In the genomic region with DNA sequence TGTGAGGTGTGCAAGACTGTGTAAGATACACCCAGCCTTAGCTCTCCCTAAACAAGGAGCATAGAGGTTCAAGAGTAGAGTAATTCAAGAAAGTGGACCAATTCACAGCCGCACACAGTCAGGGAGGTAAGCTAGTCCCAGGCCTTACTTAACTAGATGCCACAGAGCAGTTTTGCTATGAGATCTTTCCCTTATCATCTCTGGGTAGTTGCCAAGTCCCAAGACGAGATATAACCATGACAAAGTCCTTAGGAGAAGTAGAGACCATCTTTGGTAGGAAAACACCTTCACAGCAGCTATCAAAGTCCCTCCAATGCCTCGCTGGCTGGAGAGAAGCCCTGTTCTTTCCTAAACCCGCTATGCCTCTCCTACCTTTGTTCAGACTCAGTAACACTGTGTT, we compare ENCODE assay signal across 21 mouse cellular contexts. TPM values are rescaled to one million over a fixed set of nuclear protein-coding genes. Genes with fewer than 3 reads are reported as not detected.
DNase-seq lines count a peak whose midpoint lies in the region; ATAC-seq and TF ChIP-seq lines count a peak whose summit lies in the region.
"Had no signal": no experiment of that assay in that cellular context is flagged by ENCODE, and none has a peak within 500 bp of the region (broad histone marks: within the 10 kb centered on the region; RNA-seq: fewer than 3 reads in every experiment).

No protein-coding gene starts in this region.

- H3K4me3 ChIP-seq in liver, embryonic 12.5 days = no peak overlapping the region
- H3K4me3 ChIP-seq in liver, postnatal 0 days (ENCODE audit: low read depth, low read length) = no peak overlapping the region
- H3K4me3 ChIP-seq in MEL (ENCODE audit: control insufficient read depth in 1 of 2, insufficient read depth in 1 of 2, low read depth in 2 of 2, low read length in 2 of 2) = no peak overlapping the region
- H3K4me3 ChIP-seq in embryonic facial prominence, embryonic 10.5 days = no peak overlapping the region
- H3K4me3 ChIP-seq: embryonic facial prominence, embryonic 13.5 days; embryonic facial prominence, embryonic 15.5 days; erythroblast, embryonic 14.5 days; forebrain, embryonic 10.5 days; forebrain, embryonic 12.5 days had no signal

- no peak for TF ChIP-seq EP300 in liver, postnatal 0 days (IDR thresholded peaks at IDR 0.05; ENCODE audit: low read depth)
- peak; percentile 66 to 70; a peak in 3 of 4 replicates for TF ChIP-seq EP300 in MEL (IDR thresholded peaks at IDR 0.05; ENCODE audit: low read depth in 1 of 2, low read length in 2 of 2)

- ATAC-seq in liver, embryonic 12.5 days = no peak
- ATAC-seq in liver, postnatal 0 days = no peak
- ATAC-seq: activated CD4-positive, CD25-positive, alpha-beta regulatory T cell, adult 4 months; forebrain, embryonic 14.5 days; forebrain, embryonic 16.5 days; Patski had no signal

- no peak for TF ChIP-seq RAD21 in MEL (IDR thresholded peaks at IDR 0.05; ENCODE audit: low read depth, low read length)

- peaks cover under 1% of the 10 kb centered on the region; the same call in 1 of the 2 replicates for H3K79me2 ChIP-seq in MEL (ENCODE audit: control insufficient read depth, insufficient read depth, low read length, poor library complexity)

- no peaks in the 10 kb centered on the region for H3K27me3 ChIP-seq in liver, embryonic 12.5 days (replicated peaks)
- no peaks in the 10 kb centered on the region for H3K27me3 ChIP-seq in liver, postnatal 0 days (ENCODE audit: insufficient read depth, low read length)
- no peaks in the 10 kb centered on the region for H3K27me3 ChIP-seq in MEL (ENCODE audit: control insufficient read depth in 1 of 2, insufficient read depth in 2 of 2, low read length in 2 of 2)
- no peaks in the 10 kb centered on the region for H3K27me3 ChIP-seq in embryonic facial prominence, embryonic 10.5 days (replicated peaks; ENCODE audit: low read depth, poor library complexity, severe bottlenecking)
- H3K27me3 ChIP-seq: embryonic facial prominence, embryonic 15.5 days; forebrain, embryonic 12.5 days; Patski had no signal

- peak in 1 of 2 experiments; percentile 39; a peak in 1 of 4 replicates for TF ChIP-seq POLR2A in MEL (IDR thresholded peaks at IDR 0.05; ENCODE audit: control insufficient read depth in 1 of 2, insufficient read depth in 1 of 2, low read depth in 1 of 2, low read length in 2 of 2, poor library complexity in 1 of 2)

- 0 out of 2 replicates have a peak overlapping the region, but pooled peaks have one; percentile 5 for H3K27ac ChIP-seq in liver, embryonic 12.5 days
- H3K27ac ChIP-seq in liver, postnatal 0 days (ENCODE audit: low read depth) = no peak overlapping the region
- H3K27ac ChIP-seq in MEL (ENCODE audit: control insufficient read depth, low read depth, low read length) = peak overlapping the region; percentile 75
- 0 out of 2 replicates have a peak overlapping the region, but pooled peaks have one; percentile 7 for H3K27ac ChIP-seq in embryonic facial prominence, embryonic 10.5 days (replicated peaks)
- H3K27ac ChIP-seq: embryonic facial prominence, embryonic 13.5 days; embryonic facial prominence, embryonic 15.5 days; forebrain, embryonic 10.5 days; forebrain, embryonic 12.5 days had no signal

- TF ChIP-seq CTCF in liver, postnatal 0 days (IDR thresholded peaks at IDR 0.05; ENCODE audit: low read depth) = no peak
- TF ChIP-seq CTCF in MEL (IDR thresholded peaks at IDR 0.05 in 2 of 3, conservative IDR thresholded peaks at IDR 0.05 in 1 of 3; ENCODE audit: control insufficient read depth in 1 of 3, insufficient read depth in 1 of 3, low read depth in 2 of 3, low read length in 3 of 3, poor library complexity in 1 of 3, severe bottlenecking in 1 of 3) = no peak

- no peaks in the 10 kb centered on the region for H3K36me3 ChIP-seq in liver, embryonic 12.5 days
- no peaks in the 10 kb centered on the region for H3K36me3 ChIP-seq in liver, postnatal 0 days (replicated peaks; ENCODE audit: insufficient read depth, low read length)
- H3K36me3 ChIP-seq in MEL (ENCODE audit: control insufficient read depth in 1 of 2, insufficient read depth in 2 of 2, low read length in 2 of 2) = peaks cover 0 to 57% of the 10 kb centered on the region in 2 experiments; a peak in 2 of 4 replicates
- H3K36me3 ChIP-seq in embryonic facial prominence, embryonic 10.5 days (replicated peaks) = no peaks in the 10 kb centered on the region
- H3K36me3 ChIP-seq: embryonic facial prominence, embryonic 13.5 days; embryonic facial prominence, embryonic 15.5 days; forebrain, embryonic 10.5 days; forebrain, embryonic 12.5 days had no signal

- no peak overlapping the region for H3K4me2 ChIP-seq in liver, embryonic 12.5 days
- no peak overlapping the region for H3K4me2 ChIP-seq in liver, postnatal 0 days (ENCODE audit: low read depth, low read length)
- H3K4me2 ChIP-seq: embryonic facial prominence, embryonic 13.5 days; embryonic facial prominence, embryonic 15.5 days; forebrain, embryonic 12.5 days had no signal

- no peaks in the 10 kb centered on the region for H3K9me3 ChIP-seq in liver, embryonic 12.5 days (replicated peaks)
- H3K9me3 ChIP-seq in liver, postnatal 0 days (ENCODE audit: low read length) = no peaks in the 10 kb centered on the region
- no peaks in the 10 kb centered on the region for H3K9me3 ChIP-seq in MEL (replicated peaks; ENCODE audit: insufficient read depth, low read length)
- no peaks in the 10 kb centered on the region for H3K9me3 ChIP-seq in embryonic facial prominence, embryonic 10.5 days
- H3K9me3 ChIP-seq: embryonic facial prominence, embryonic 13.5 days; embryonic facial prominence, embryonic 15.5 days; forebrain, embryonic 10.5 days; forebrain, embryonic 12.5 days had no signal

- H3K9ac ChIP-seq in liver, embryonic 12.5 days = no peak overlapping the region
- H3K9ac ChIP-seq in liver, postnatal 0 days (replicated peaks) = no peak overlapping the region
- peak overlapping the region; percentile 37 for H3K9ac ChIP-seq in MEL (ENCODE audit: control insufficient read depth, low read depth, low read length, poor library complexity, severe bottlenecking)
- H3K9ac ChIP-seq: embryonic facial prominence, embryonic 13.5 days; embryonic facial prominence, embryonic 15.5 days; forebrain, embryonic 12.5 days had no signal

- 50% methylated on average over 4 of the region's 4 CpGs for WGBS in liver, embryonic 12.5 days (ENCODE audit: insufficient replicate concordance)
- 64% methylated on average over 4 of the region's 4 CpGs for WGBS in liver, postnatal 0 days (ENCODE audit: insufficient replicate concordance)
- WGBS in embryonic facial prominence, embryonic 10.5 days = 82% methylated on average over 4 of the region's 4 CpGs

- peaks cover 68% of the 10 kb centered on the region for H3K4me1 ChIP-seq in liver, embryonic 12.5 days
- H3K4me1 ChIP-seq in liver, postnatal 0 days (ENCODE audit: insufficient read depth) = peaks cover 20% of the 10 kb centered on the region
- peaks cover 26 to 61% of the 10 kb centered on the region in 2 experiments for H3K4me1 ChIP-seq in MEL (ENCODE audit: control insufficient read depth in 1 of 2, insufficient read depth in 2 of 2, low read length in 2 of 2)
- H3K4me1 ChIP-seq in embryonic facial prominence, embryonic 10.5 days = peaks cover 15% of the 10 kb centered on the region
- H3K4me1 ChIP-seq: embryonic facial prominence, embryonic 15.5 days had no signal

- no peak for DNase-seq in liver, postnatal 0 days
- DNase-seq in MEL (ENCODE audit: low read depth, low spot score) = peak; percentile 81
- DNase-seq in embryonic facial prominence, embryonic 10.5 days (ENCODE audit: low spot score) = no peak
- no peak for DNase-seq in right cerebral cortex, adult 2 months (ENCODE audit: low spot score in 2 of 2)
- no peak for DNase-seq in kidney, adult 9 months
- DNase-seq: adrenal gland, adult 8-10 months; cerebellum, adult 11-12 months; cerebellum, adult 2 months; cerebellum, adult 9-10 months; cerebellum, postnatal 10 days; cerebellum, postnatal 25 days had no signal

TF ChIP-seq in MEL, 35 proteins besides CTCF, POLR2A, EP300 and RAD21:
- no peak for TF ChIP-seq JUND (IDR thresholded peaks at IDR 0.05; ENCODE audit: low read depth, low read length)
- TF ChIP-seq RCOR1 (IDR thresholded peaks at IDR 0.05; ENCODE audit: low read depth, low read length) = 0 out of 2 replicates have a peak, but pooled peaks have one; percentile 27
- peak; percentile 73 for TF ChIP-seq ETS1 (IDR thresholded peaks at IDR 0.05; ENCODE audit: low read depth, low read length)
- TF ChIP-seq ELF1 (IDR thresholded peaks at IDR 0.05; ENCODE audit: low read depth, low read length) = 0 out of 2 replicates have a peak, but pooled peaks have one; percentile 3
- 0 out of 2 replicates have a peak, but pooled peaks have one; percentile 19 for TF ChIP-seq SIN3A (IDR thresholded peaks at IDR 0.05; ENCODE audit: low read length)
- TF ChIP-seq GATA1 (IDR thresholded peaks at IDR 0.05; ENCODE audit: low read depth, low read length) = peak; percentile 83
- peak; percentile 43; the same call in 1 of the 2 replicates for TF ChIP-seq TCF12 (IDR thresholded peaks at IDR 0.05; ENCODE audit: low read depth, low read length)
- no peak for TF ChIP-seq GABPA (IDR thresholded peaks at IDR 0.05; ENCODE audit: low read depth, low read length)

RNA-seq across cellular contexts. Expression of gene Snx9, which starts 47.5 kb away (rescaled TPM):
- 22.7 and 23.5 TPM in 2 replicates for polyA plus RNA-seq in liver, embryonic 12.5 days (2016; fragmentation: Nextera tagmentation; extraction: Ambion mirVana)
- 13.1 and 13.5 TPM in 2 replicates for polyA plus RNA-seq in liver, postnatal 0 days (2015; fragmentation: Nextera tagmentation; extraction: Ambion mirVana)
- total RNA-seq in MEL (2012; rRNA removed) = 12.6 and 12.9 TPM in 2 replicates
- polyA plus RNA-seq in MEL (2012; ENCODE audit: insufficient read depth in 1 of 2, insufficient read length in 2 of 2, low read depth in 1 of 2, low replicate concordance in 2 of 2, missing spikeins in 1 of 2) = 10 to 100 TPM in 1 of 2 experiments, not detected in 1; 22.8 TPM
- polyA plus RNA-seq in embryonic facial prominence, embryonic 10.5 days (2016; fragmentation: Nextera tagmentation; extraction: Ambion mirVana) = 16.3 and 19.5 TPM in 2 replicates
